Mouse (Mus musculus) neural tube, embryonic 11.5 days (tissue): Measurements from ENCODE around the gene Catsper3. TPM values are rescaled to one million over a fixed set of nuclear protein-coding genes. Genes with fewer than 3 reads are reported as not detected.

ENCODE experiments used
- ATAC-seq: fragments of 200-750 bp; cut with Nextera tagmentation; 2 replicates; pipeline ENCODE4 v1.8.0; 2017; ENCODE audit warnings: moderate number of reproducible peaks, mild to moderate bottlenecking, moderate TSS enrichment, moderate library complexity; ENCODE audit not compliant: insufficient read depth, low FRiP score, low TSS enrichment
- DNase-seq: peaks from one replicate; pipeline ENCODE4 v3.0.0-alpha.2; 2015; ENCODE audit warnings: low spot score
- H3K27ac ChIP-seq: fragments of 300-500 bp; sonication (generic); 2 replicates; pipeline ENCODE4 v1.5.1; 2014; ENCODE audit warnings: low read depth, mild to moderate bottlenecking, low read length
- H3K27me3 ChIP-seq: fragments of 300-500 bp; sonication (generic); 2 replicates; pipeline ENCODE4 v1.6.1; 2014; ENCODE audit warnings: mild to moderate bottlenecking, low read length, mixed read lengths; ENCODE audit not compliant: control insufficient read depth, insufficient read depth
- H3K36me3 ChIP-seq: fragments of 300-500 bp; sonication (generic); 2 replicates; pipeline ENCODE4 v1.6.1; 2014; ENCODE audit warnings: mild to moderate bottlenecking, low read length, moderate library complexity, mixed read lengths; ENCODE audit not compliant: control insufficient read depth, insufficient read depth
- H3K4me1 ChIP-seq: fragments of 300-500 bp; sonication (generic); 2 replicates; pipeline ENCODE4 v1.6.1; 2014; ENCODE audit warnings: low read length, mixed read lengths; ENCODE audit not compliant: control insufficient read depth, insufficient read depth
- H3K4me2 ChIP-seq: fragments of 300-500 bp; sonication (generic); 2 replicates; pipeline ENCODE4 v1.6.1; 2014; ENCODE audit warnings: low read depth, mild to moderate bottlenecking, moderate library complexity
- H3K4me3 ChIP-seq: fragments of 300-500 bp; sonication (generic); 2 replicates; pipeline ENCODE4 v1.5.1; 2014; ENCODE audit warnings: low read depth, low read length
- H3K9ac ChIP-seq: fragments of 300-500 bp; sonication (generic); 2 replicates; pipeline ENCODE4 v1.6.1; 2014; ENCODE audit warnings: mild to moderate bottlenecking, low read length
- H3K9me3 ChIP-seq: fragments of 300-500 bp; sonication (generic); 2 replicates; pipeline ENCODE4 v1.6.1; 2016; ENCODE audit warnings: low read length; ENCODE audit not compliant: control insufficient read depth
- WGBS: fragments of 180-500 bp; shearing (Covaris S2); extraction: QIAGEN DNeasy Blood & Tissue Kit; methylation state at CpG from one replicate; pipeline ENCODE4 v1.1.7; 2014; 5-methylcytosine and 5-hydroxymethylcytosine counted together
- polyA plus RNA-seq: library from polyadenylated mRNA; unstranded; fragments of >200 nt; fragmentation: Nextera tagmentation; extraction: Ambion mirVana; gene quantifications from 2 replicates; pipeline ENCODE4 v1.2.1, GENCODE M21; 2014

Gene Catsper3
- not detected in 2 replicates for polyA plus RNA-seq

- H3K9ac ChIP-seq, result no peak within 1 kb of the TSS
- no peak within 1 kb of the TSS for H3K4me3 ChIP-seq
- H3K36me3 ChIP-seq, result no peaks in the 10 kb centered on the region
- 93% methylated on average over 3 of the region's 3 CpGs for WGBS
- no peak for ATAC-seq
- H3K4me2 ChIP-seq, result no peak within 1 kb of the TSS
- H3K9me3 ChIP-seq, result no peaks in the 10 kb centered on the region
- H3K4me1 ChIP-seq, result no peaks in the 10 kb centered on the region
- no peak within 1 kb of the TSS for H3K27ac ChIP-seq
- no peaks in the 10 kb centered on the region for H3K27me3 ChIP-seq
- DNase-seq, result no peak
These were observed at the start of gene Catsper3 for GRCm38 (mm10) chr13:55784268-55784667. Gene Catsper3, plus strand, starts transcription at chr13:55784568.

GRCm38 (mm10) chr13:55737885-55738284 lies 46.5 kb upstream of the Catsper3 start:
- Histone ChIP-seq H3K36me3 (no peaks in the 10 kb centered on the region), H3K4me3 (no peak overlapping the region), H3K27me3 (no peaks in the 10 kb centered on the region), H3K4me2 (no peak overlapping the region), H3K9me3 (no peaks in the 10 kb centered on the region), H3K27ac (no peak overlapping the region), H3K4me1 (no peaks in the 10 kb centered on the region), H3K9ac (no peak overlapping the region)
- WGBS, result 90% methylated on average over 8 of the region's 8 CpGs
- no peak for ATAC-seq
- no peak for DNase-seq

GRCm38 (mm10) chr13:55742306-55742705 lies 42.1 kb upstream of the Catsper3 start:
- Histone ChIP-seq H3K27ac (no peak overlapping the region), H3K9ac (no peak overlapping the region), H3K36me3 (no peaks in the 10 kb centered on the region), H3K9me3 (no peaks in the 10 kb centered on the region), H3K27me3 (no peaks in the 10 kb centered on the region), H3K4me3 (no peak overlapping the region), H3K4me2 (no peak overlapping the region), H3K4me1 (no peaks in the 10 kb centered on the region)
- 56% methylated on average over 8 of the region's 8 CpGs for WGBS
- ATAC-seq (no peak), DNase-seq (no peak)

GRCm38 (mm10) chr13:55754380-55754779 lies 30.0 kb upstream of the Catsper3 start:
- ATAC-seq, result no peak
- H3K36me3 ChIP-seq, result no peaks in the 10 kb centered on the region
- H3K4me2 ChIP-seq, result no peak overlapping the region
- H3K9me3 ChIP-seq, result no peaks in the 10 kb centered on the region
- no peak overlapping the region for H3K9ac ChIP-seq
- H3K4me1 ChIP-seq, result 0 out of 2 replicates have a peak, but pooled peaks cover 3% of the 10 kb centered on the region
- H3K27me3 ChIP-seq, result no peaks in the 10 kb centered on the region
- DNase-seq, result no peak
- no peak overlapping the region for H3K27ac ChIP-seq
- WGBS, result 79% methylated on average over 13 of the region's 13 CpGs
- no peak overlapping the region for H3K4me3 ChIP-seq

GRCm38 (mm10) chr13:55756789-55757188 lies 27.6 kb upstream of the Catsper3 start:
- WGBS, result 40% methylated on average over 8 of the region's 8 CpGs
- H3K4me1 ChIP-seq, result 0 out of 2 replicates have a peak, but pooled peaks cover 3% of the 10 kb centered on the region
- H3K36me3 ChIP-seq, result no peaks in the 10 kb centered on the region
- H3K27ac ChIP-seq, result no peak overlapping the region
- H3K9ac ChIP-seq, result 0 out of 2 replicates have a peak overlapping the region, but pooled peaks have one; percentile 7
- no peak overlapping the region for H3K4me3 ChIP-seq
- DNase-seq (no peak), ATAC-seq (no peak)
- H3K9me3 ChIP-seq, result no peaks in the 10 kb centered on the region
- H3K4me2 ChIP-seq, result no peak overlapping the region; the same call in 1 of the 2 replicates
- H3K27me3 ChIP-seq, result no peaks in the 10 kb centered on the region

- Histone ChIP-seq H3K27ac (no peak overlapping the region), H3K4me1 (0 out of 2 replicates have a peak, but pooled peaks cover 3% of the 10 kb centered on the region), H3K9me3 (no peaks in the 10 kb centered on the region), H3K27me3 (no peaks in the 10 kb centered on the region), H3K36me3 (no peaks in the 10 kb centered on the region), H3K4me3 (no peak overlapping the region), H3K4me2 (no peak overlapping the region), H3K9ac (no peak overlapping the region)
- no peak for ATAC-seq
- DNase-seq, result no peak
- 90% methylated on average over 6 of the region's 6 CpGs for WGBS
These were observed 26.7 kb upstream of the Catsper3 start for GRCm38 (mm10) chr13:55757645-55758044.

GRCm38 (mm10) chr13:55760576-55760975 lies 23.8 kb upstream of the Catsper3 start:
- WGBS, result 58% methylated on average over 10 of the region's 10 CpGs

GRCm38 (mm10) chr13:55761486-55761885 lies 22.9 kb upstream of the Catsper3 start:
- 73% methylated on average over 10 of the region's 10 CpGs for WGBS
- ATAC-seq, result no peak
- no peak overlapping the region for H3K4me2 ChIP-seq

More at GRCm38 (mm10) chr13:55760576-55760975, 23.8 kb upstream of the Catsper3 start:
- no peak overlapping the region for H3K9ac ChIP-seq
- 0 out of 2 replicates have a peak, but pooled peaks cover 3% of the 10 kb centered on the region for H3K4me1 ChIP-seq
- H3K4me2 ChIP-seq, result no peak overlapping the region
- DNase-seq (no peak), ATAC-seq (no peak)
- H3K4me3 ChIP-seq, result no peak overlapping the region
- no peaks in the 10 kb centered on the region for H3K9me3 ChIP-seq
- no peaks in the 10 kb centered on the region for H3K27me3 ChIP-seq
- no peaks in the 10 kb centered on the region for H3K36me3 ChIP-seq
- H3K27ac ChIP-seq, result no peak overlapping the region

GRCm38 (mm10) chr13:55774352-55774751 lies 10.0 kb upstream of the Catsper3 start:
- no peaks in the 10 kb centered on the region for H3K4me1 ChIP-seq
- ATAC-seq, result no peak
- H3K36me3 ChIP-seq, result no peaks in the 10 kb centered on the region
- DNase-seq, result no peak
- no peaks in the 10 kb centered on the region for H3K9me3 ChIP-seq
- no peaks in the 10 kb centered on the region for H3K27me3 ChIP-seq
- no peak overlapping the region for H3K4me3 ChIP-seq
- no peak overlapping the region for H3K9ac ChIP-seq
- WGBS, result 89% methylated on average over 7 of the region's 7 CpGs
- no peak overlapping the region for H3K27ac ChIP-seq
- H3K4me2 ChIP-seq, result no peak overlapping the region

More at GRCm38 (mm10) chr13:55761486-55761885, 22.9 kb upstream of the Catsper3 start:
- Histone ChIP-seq H3K9me3 (no peaks in the 10 kb centered on the region), H3K4me3 (no peak overlapping the region), H3K27ac (no peak overlapping the region), H3K9ac (no peak overlapping the region), H3K36me3 (no peaks in the 10 kb centered on the region), H3K4me1 (0 out of 2 replicates have a peak, but pooled peaks cover 2% of the 10 kb centered on the region), H3K27me3 (no peaks in the 10 kb centered on the region)
- DNase-seq, result no peak
